ENCODE assay signal across 34 mouse cellular contexts in the genomic region with DNA sequence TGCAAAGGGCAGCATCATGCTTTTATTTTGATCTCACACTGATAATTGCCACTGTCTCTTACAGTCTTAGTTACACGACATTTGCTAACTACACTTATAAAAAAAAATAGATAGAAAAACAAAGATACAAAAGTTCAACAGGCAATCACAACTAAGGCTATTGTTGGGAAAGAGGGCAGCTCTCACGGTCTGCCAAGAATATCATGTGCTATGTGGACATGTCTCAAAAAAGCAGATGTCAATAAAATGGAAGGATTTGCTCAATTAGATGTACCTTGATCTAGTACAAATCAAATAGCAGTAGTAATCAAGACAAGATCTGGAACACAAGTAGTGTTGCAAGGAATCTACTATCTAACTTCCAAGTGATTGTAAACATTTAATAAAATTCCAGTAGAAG. TPM values are rescaled to one million over a fixed set of nuclear protein-coding genes. Genes with fewer than 3 reads are reported as not detected.
"Had no signal": no experiment of that assay in that cellular context is flagged by ENCODE, and none has a peak within 500 bp of the region (broad histone marks: within the 10 kb centered on the region; RNA-seq: fewer than 3 reads in every experiment).

No protein-coding gene starts in this region.

- ATAC-seq: midbrain, embryonic 13.5 days; midbrain, embryonic 15.5 days; midbrain, embryonic 16.5 days had no signal

- H3K4me1 ChIP-seq: limb, embryonic 10.5 days; limb, embryonic 12.5 days; limb, embryonic 13.5 days; limb, embryonic 15.5 days; lung, embryonic 15.5 days; megakaryocyte, embryonic 14.5 days; midbrain, embryonic 10.5 days; midbrain, embryonic 12.5 days; midbrain, embryonic 13.5 days; midbrain, embryonic 15.5 days; neural tube, embryonic 13.5 days had no signal

- H3K27ac ChIP-seq: left cerebral cortex, adult 2 months; limb, embryonic 10.5 days; limb, embryonic 12.5 days; limb, embryonic 13.5 days; limb, embryonic 15.5 days; liver, embryonic 13.5 days; liver, embryonic 14.5 days; liver, embryonic 15.5 days; lung, embryonic 15.5 days; macrophage; midbrain, embryonic 10.5 days; midbrain, embryonic 12.5 days; midbrain, embryonic 13.5 days; midbrain, embryonic 15.5 days; neural tube, embryonic 12.5 days; neural tube, embryonic 13.5 days had no signal

- H3K9me3 ChIP-seq: limb, embryonic 10.5 days; limb, embryonic 12.5 days; limb, embryonic 13.5 days; limb, embryonic 15.5 days; liver, embryonic 13.5 days; liver, embryonic 15.5 days; lung, embryonic 15.5 days; megakaryocyte, embryonic 14.5 days; midbrain, embryonic 12.5 days; midbrain, embryonic 13.5 days; midbrain, embryonic 15.5 days; neural tube, embryonic 12.5 days; neural tube, embryonic 13.5 days had no signal

- H3K27me3 ChIP-seq: limb, embryonic 12.5 days; limb, embryonic 13.5 days; limb, embryonic 15.5 days; liver, embryonic 13.5 days; liver, embryonic 15.5 days; lung, embryonic 15.5 days; megakaryocyte, embryonic 14.5 days; midbrain, embryonic 12.5 days; midbrain, embryonic 13.5 days; midbrain, embryonic 15.5 days; neural tube, embryonic 12.5 days; neural tube, embryonic 13.5 days had no signal

- H3K4me2 ChIP-seq: limb, embryonic 12.5 days; limb, embryonic 13.5 days; limb, embryonic 15.5 days; liver, embryonic 13.5 days; liver, embryonic 15.5 days; lung, embryonic 14.5 days; lung, embryonic 15.5 days; midbrain, embryonic 11.5 days; midbrain, embryonic 12.5 days; midbrain, embryonic 13.5 days; midbrain, embryonic 15.5 days; neural tube, embryonic 12.5 days; neural tube, embryonic 13.5 days had no signal

- H3K4me3 ChIP-seq: left cerebral cortex, adult 2 months; limb, embryonic 10.5 days; limb, embryonic 12.5 days; limb, embryonic 13.5 days; limb, embryonic 15.5 days; liver, embryonic 13.5 days; liver, embryonic 15.5 days; lung, embryonic 15.5 days; megakaryocyte, embryonic 14.5 days; midbrain, embryonic 10.5 days; midbrain, embryonic 12.5 days; midbrain, embryonic 13.5 days; midbrain, embryonic 15.5 days; myocyte; neural tube, embryonic 12.5 days; neural tube, embryonic 13.5 days had no signal

- DNase-seq: left cerebral cortex, postnatal 4 days; liver; liver, embryonic 13.5 days; lung, adult 18-20 months; lung, embryonic 14.5 days; lung, postnatal 10 days; lung, postnatal 14 days; lung, postnatal 36 days; lung, postnatal 4 days; midbrain, embryonic 14.5 days had no signal

- H3K9ac ChIP-seq: limb, embryonic 12.5 days; limb, embryonic 13.5 days; limb, embryonic 15.5 days; liver, embryonic 13.5 days; liver, embryonic 14.5 days; liver, embryonic 15.5 days; lung, embryonic 14.5 days; lung, embryonic 15.5 days; midbrain, embryonic 12.5 days; midbrain, embryonic 13.5 days; midbrain, embryonic 15.5 days; neural tube, embryonic 12.5 days; neural tube, embryonic 13.5 days had no signal

- H3K36me3 ChIP-seq: liver, embryonic 15.5 days had no signal

RNA-seq across cellular contexts. Expression of gene Angptl3, which starts 17.8 kb away (rescaled TPM):
- total RNA-seq: left cerebral cortex, postnatal 10 days; left cerebral cortex, postnatal 14 days; left cerebral cortex, postnatal 25 days; left cerebral cortex, postnatal 4 days; megakaryocyte, adult 5-6 weeks; midbrain, postnatal 0 days had no signal
